Mouse (Mus musculus) adrenal gland, adult (tissue): ENCODE measurements around the gene Smad3.

Experiments used
- DNase-seq, 2 experiments: peaks; one replicate each; pipeline ENCODE4 v3.0.0; 2022 to 2023; ENCODE audit warnings: low spot score in 1 of 2; ENCODE audit not compliant: inconsistent age in 2 of 2

The Smad3 gene

GRCm38 (mm10) chr9:63757865-63758440 lies at the start of gene Smad3:
Gene Smad3, minus strand, starts transcription at chr9:63757994.
- peak; percentile 99 for DNase-seq

GRCm38 (mm10) chr9:63804847-63805246 lies 47.1 kb upstream of the Smad3 start:
- no peak for DNase-seq

GRCm38 (mm10) chr9:63803181-63803591 lies 45.4 kb upstream of the Smad3 start:
- DNase-seq: peak; percentile 57 to 58

- no peak for DNase-seq
Measured at GRCm38 (mm10) chr9:63802504-63802903, 44.7 kb upstream of the Smad3 start.

GRCm38 (mm10) chr9:63802080-63802479 lies 44.3 kb upstream of the Smad3 start:
- DNase-seq: no peak

- no peak for DNase-seq
Measured at GRCm38 (mm10) chr9:63796429-63796828, 38.6 kb upstream of the Smad3 start.

GRCm38 (mm10) chr9:63793731-63794495 lies 36.1 kb upstream of the Smad3 start:
- peak; percentile 91 to 93 for DNase-seq

GRCm38 (mm10) chr9:63791716-63792115 lies 33.9 kb upstream of the Smad3 start:
- DNase-seq: peak in 1 of 2 experiments; percentile 55

GRCm38 (mm10) chr9:63791275-63791674 lies 33.5 kb upstream of the Smad3 start:
- peak; percentile 39 to 70 for DNase-seq

- no peak for DNase-seq
Measured at GRCm38 (mm10) chr9:63790222-63790621, 32.4 kb upstream of the Smad3 start.

- DNase-seq: no peak
Measured at GRCm38 (mm10) chr9:63789386-63789785, 31.6 kb upstream of the Smad3 start.

GRCm38 (mm10) chr9:63787606-63788005 lies 29.8 kb upstream of the Smad3 start:
- no peak for DNase-seq

- no peak for DNase-seq
Measured at GRCm38 (mm10) chr9:63787086-63787485, 29.3 kb upstream of the Smad3 start.

GRCm38 (mm10) chr9:63786026-63786670 lies 28.4 kb upstream of the Smad3 start:
- no peak for DNase-seq

GRCm38 (mm10) chr9:63785492-63785891 lies 27.7 kb upstream of the Smad3 start:
- DNase-seq: no peak

- DNase-seq: no peak
Measured at GRCm38 (mm10) chr9:63784597-63784996, 26.8 kb upstream of the Smad3 start.

GRCm38 (mm10) chr9:63782744-63783143 lies 24.9 kb upstream of the Smad3 start:
- no peak for DNase-seq

- DNase-seq: no peak
Measured at GRCm38 (mm10) chr9:63781714-63782464, 24.1 kb upstream of the Smad3 start.

- DNase-seq: peak; percentile 46 to 70
Measured at GRCm38 (mm10) chr9:63779950-63780887, 22.4 kb upstream of the Smad3 start.

- no peak for DNase-seq
Measured at GRCm38 (mm10) chr9:63776735-63777134, 18.9 kb upstream of the Smad3 start.
